Mouse (Mus musculus) forebrain, embryonic 15.5 days (tissue): ENCODE measurements around the gene Gpx7. TPM values are rescaled to one million over a fixed set of nuclear protein-coding genes. Genes with fewer than 3 reads are reported as not detected.

Experiments used
- ATAC-seq: fragments of 200-750 bp; cut with Nextera tagmentation; replicated peaks from 2 replicates; pipeline ENCODE4 v1.8.0; 2017; ENCODE audit warnings: mild to moderate bottlenecking, moderate TSS enrichment, moderate library complexity
- H3K27ac ChIP-seq: fragments of 300-500 bp; sonication (generic); replicated peaks from 2 replicates; pipeline ENCODE4 v1.5.1; 2015; ENCODE audit warnings: mild to moderate bottlenecking, inconsistent platforms
- H3K27me3 ChIP-seq: fragments of 300-500 bp; sonication (generic); 2 replicates; pipeline ENCODE4 v1.6.1; 2015; ENCODE audit warnings: inconsistent platforms
- H3K36me3 ChIP-seq: fragments of 300-500 bp; sonication (generic); 2 replicates; pipeline ENCODE4 v1.6.1; 2015; ENCODE audit warnings: mild to moderate bottlenecking, inconsistent platforms
- H3K4me1 ChIP-seq: fragments of 300-500 bp; sonication (generic); 2 replicates; pipeline ENCODE4 v1.6.1; 2015; ENCODE audit warnings: inconsistent platforms
- H3K4me2 ChIP-seq: fragments of 300-500 bp; sonication (generic); replicated peaks from 2 replicates; pipeline ENCODE4 v1.6.1; 2015; ENCODE audit warnings: mild to moderate bottlenecking, inconsistent platforms
- H3K4me3 ChIP-seq: fragments of 300-500 bp; sonication (generic); 2 replicates; pipeline ENCODE4 v1.5.1; 2015; ENCODE audit warnings: mild to moderate bottlenecking, inconsistent platforms
- H3K9ac ChIP-seq: fragments of 300-500 bp; sonication (generic); replicated peaks from 2 replicates; pipeline ENCODE4 v1.6.1; 2015; ENCODE audit warnings: mild to moderate bottlenecking, inconsistent platforms
- H3K9me3 ChIP-seq: fragments of 300-500 bp; sonication (generic); 2 replicates; pipeline ENCODE4 v1.6.1; 2016; ENCODE audit warnings: inconsistent platforms
- WGBS: fragments of 180-500 bp; shearing (Covaris S2); methylation state at CpG from one replicate; pipeline ENCODE4 v1.1.7; 2015; ENCODE audit warnings: mixed read lengths; 5-methylcytosine and 5-hydroxymethylcytosine counted together
- polyA plus RNA-seq: library from polyadenylated mRNA; unstranded; fragments of >200 nt; fragmentation: Nextera tagmentation; extraction: Ambion mirVana; gene quantifications from 2 replicates; pipeline ENCODE4 v1.2.1, GENCODE M21; 2015

Gene Gpx7
- polyA plus RNA-seq = 25.3 and 28.2 TPM in 2 replicates

DNA sequence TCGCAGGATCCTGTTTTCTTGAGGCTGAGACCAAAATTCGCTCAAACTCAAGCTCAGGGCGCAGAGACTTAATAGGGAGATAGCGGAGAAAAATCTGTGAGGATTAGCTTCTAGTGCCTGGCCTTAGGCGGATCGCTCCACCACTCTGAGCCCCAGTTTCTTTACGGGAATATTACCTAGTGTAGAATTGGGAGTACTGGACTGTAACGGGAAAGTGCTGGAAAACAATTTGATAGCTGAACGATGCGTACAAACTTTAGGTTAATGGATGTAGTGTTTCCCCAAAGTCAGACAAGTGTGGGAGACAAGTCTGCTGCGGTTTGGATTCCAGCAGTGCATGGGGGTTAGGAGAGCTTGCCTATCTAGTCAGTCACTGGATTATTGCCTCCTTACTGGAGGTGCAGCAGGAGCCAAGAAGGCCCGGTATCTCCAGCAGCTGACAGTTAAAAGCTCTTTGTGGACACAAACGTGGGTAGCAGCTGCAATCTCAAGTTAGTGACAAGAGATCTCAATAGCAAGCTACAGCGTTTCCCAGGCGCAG is at the start of gene Gpx7:
Gpx7 (minus strand) TSS at position 101 of the 541 bp plus-strand sequence.
- no peaks in the 10 kb centered on the region for H3K27me3 ChIP-seq
- H3K36me3 ChIP-seq = no peaks in the 10 kb centered on the region
- H3K4me3 ChIP-seq = peak within 1 kb of the TSS; percentile 52
- 8% methylated on average over 15 of the region's 15 CpGs for WGBS
- peak within 1 kb of the TSS; percentile 36 for H3K27ac ChIP-seq
- H3K4me1 ChIP-seq = peaks cover 16% of the 10 kb centered on the region
- peak; percentile 37; the same call in 1 of the 2 replicates for ATAC-seq
- peak within 1 kb of the TSS; percentile 90 for H3K4me2 ChIP-seq
- no peaks in the 10 kb centered on the region for H3K9me3 ChIP-seq
- H3K9ac ChIP-seq = peak within 1 kb of the TSS; percentile 68

DNA sequence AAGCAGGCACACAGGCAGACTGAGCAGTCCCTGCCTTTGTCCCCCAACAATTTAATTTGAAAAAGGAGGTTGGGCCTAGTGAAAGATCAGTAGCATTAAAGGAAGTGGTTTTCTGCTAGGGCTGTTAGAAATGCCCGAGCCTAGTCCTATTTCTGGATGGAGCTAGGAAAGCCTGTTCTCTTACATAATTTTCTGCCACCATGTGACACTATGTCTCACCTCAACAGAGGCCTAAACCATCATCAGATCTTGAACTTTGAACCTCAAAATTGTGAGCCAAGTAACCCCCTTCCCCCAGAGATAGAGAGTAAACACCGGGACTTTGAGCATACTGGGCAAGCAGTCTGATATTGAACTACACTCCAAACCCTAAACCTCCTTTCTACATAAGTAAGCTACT is 49.3 kb upstream of the Gpx7 start:
- ATAC-seq = no peak
- H3K4me3 ChIP-seq = no peak overlapping the region
- 90% methylated on average over 2 of the region's 2 CpGs for WGBS
- no peaks in the 10 kb centered on the region for H3K36me3 ChIP-seq
- peaks cover 11% of the 10 kb centered on the region for H3K4me1 ChIP-seq
- no peak overlapping the region for H3K27ac ChIP-seq
- no peak overlapping the region for H3K9ac ChIP-seq
- H3K4me2 ChIP-seq = no peak overlapping the region
- no peaks in the 10 kb centered on the region for H3K27me3 ChIP-seq
- no peaks in the 10 kb centered on the region for H3K9me3 ChIP-seq

GRCm38 (mm10) chr4:108448091-108448490 is 41.3 kb upstream of the Gpx7 start:
- no peaks in the 10 kb centered on the region for H3K36me3 ChIP-seq
- no peak overlapping the region for H3K4me2 ChIP-seq
- H3K27ac ChIP-seq = no peak overlapping the region
- H3K27me3 ChIP-seq = no peaks in the 10 kb centered on the region
- H3K4me3 ChIP-seq = no peak overlapping the region
- 59% methylated on average over 7 of the region's 7 CpGs for WGBS
- no peaks in the 10 kb centered on the region for H3K4me1 ChIP-seq
- no peak overlapping the region for H3K9ac ChIP-seq
- no peak for ATAC-seq
- H3K9me3 ChIP-seq = no peaks in the 10 kb centered on the region

- no peaks in the 10 kb centered on the region for H3K36me3 ChIP-seq
- H3K4me1 ChIP-seq = no peaks in the 10 kb centered on the region
- no peak overlapping the region for H3K4me3 ChIP-seq
- no peak overlapping the region for H3K4me2 ChIP-seq
- no peak overlapping the region for H3K9ac ChIP-seq
- no peak for ATAC-seq
- WGBS = 68% methylated on average over 6 of the region's 6 CpGs
- no peak overlapping the region for H3K27ac ChIP-seq
- no peaks in the 10 kb centered on the region for H3K9me3 ChIP-seq
- H3K27me3 ChIP-seq = no peaks in the 10 kb centered on the region
Measured at GRCm38 (mm10) chr4:108438082-108438840, 31.5 kb upstream of the Gpx7 start.

GRCm38 (mm10) chr4:108436225-108436624 is 29.5 kb upstream of the Gpx7 start:
- H3K4me1 ChIP-seq = peaks cover 7% of the 10 kb centered on the region
- 94% methylated on average over 1 of the region's 1 CpGs for WGBS

DNA sequence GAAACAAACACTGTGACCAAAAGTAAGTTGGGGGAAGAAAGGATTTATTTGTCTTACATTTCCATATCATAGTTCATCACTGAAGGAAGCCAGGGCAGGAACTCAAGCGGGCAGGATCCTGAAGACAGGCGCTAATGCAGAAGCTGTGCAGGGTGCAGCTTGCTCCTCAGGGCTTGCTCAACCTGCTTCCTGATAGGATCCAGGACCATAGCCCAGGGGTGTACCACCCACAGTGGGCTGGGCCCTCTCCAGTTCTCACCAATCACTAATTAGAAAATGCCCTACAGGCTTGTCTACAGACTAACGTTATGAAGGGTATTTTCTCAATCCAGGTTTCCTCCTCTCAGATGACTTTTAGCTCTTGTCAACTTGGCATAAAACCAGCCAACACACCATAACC is 28.9 kb upstream of the Gpx7 start:
- no peak overlapping the region for H3K4me2 ChIP-seq
- no peak overlapping the region for H3K27ac ChIP-seq
- no peaks in the 10 kb centered on the region for H3K36me3 ChIP-seq
- H3K9ac ChIP-seq = no peak overlapping the region
- H3K9me3 ChIP-seq = no peaks in the 10 kb centered on the region
- WGBS = 69% methylated on average over 3 of the region's 3 CpGs
- peaks cover 13% of the 10 kb centered on the region for H3K4me1 ChIP-seq
- no peak for ATAC-seq
- H3K27me3 ChIP-seq = no peaks in the 10 kb centered on the region
- H3K4me3 ChIP-seq = no peak overlapping the region

More at GRCm38 (mm10) chr4:108436225-108436624, 29.5 kb upstream of the Gpx7 start:
- Histone ChIP-seq H3K27me3 (no peaks in the 10 kb centered on the region), H3K27ac (no peak overlapping the region), H3K4me3 (no peak overlapping the region), H3K4me2 (no peak overlapping the region), H3K9ac (no peak overlapping the region), H3K9me3 (no peaks in the 10 kb centered on the region), H3K36me3 (no peaks in the 10 kb centered on the region)
- no peak for ATAC-seq

DNA sequence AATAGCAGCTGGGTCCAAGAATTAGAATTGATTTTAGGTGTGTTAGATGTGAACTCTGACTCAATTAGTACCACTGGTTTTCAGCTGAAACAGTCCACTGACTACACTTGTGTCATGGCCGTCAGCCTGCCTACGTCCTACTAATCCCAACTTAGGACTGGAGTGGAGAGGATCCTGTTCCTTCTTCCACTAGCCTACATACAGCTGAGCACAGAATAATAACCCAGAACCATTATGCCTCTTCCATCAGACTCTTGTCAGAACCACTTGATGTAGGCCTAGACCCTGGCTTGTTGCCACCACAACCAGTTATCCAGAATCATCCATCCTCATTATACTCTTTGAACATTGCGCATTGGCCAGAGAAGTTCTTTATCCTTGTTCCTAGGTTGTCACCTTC is 28.0 kb upstream of the Gpx7 start:
- no peaks in the 10 kb centered on the region for H3K27me3 ChIP-seq
- no peak overlapping the region for H3K4me3 ChIP-seq
- H3K4me2 ChIP-seq = no peak overlapping the region
- no peaks in the 10 kb centered on the region for H3K9me3 ChIP-seq
- no peak for ATAC-seq
- no peaks in the 10 kb centered on the region for H3K36me3 ChIP-seq
- peaks cover 14% of the 10 kb centered on the region for H3K4me1 ChIP-seq
- H3K27ac ChIP-seq = no peak overlapping the region
- no peak overlapping the region for H3K9ac ChIP-seq
- 91% methylated on average over 3 of the region's 3 CpGs for WGBS

DNA sequence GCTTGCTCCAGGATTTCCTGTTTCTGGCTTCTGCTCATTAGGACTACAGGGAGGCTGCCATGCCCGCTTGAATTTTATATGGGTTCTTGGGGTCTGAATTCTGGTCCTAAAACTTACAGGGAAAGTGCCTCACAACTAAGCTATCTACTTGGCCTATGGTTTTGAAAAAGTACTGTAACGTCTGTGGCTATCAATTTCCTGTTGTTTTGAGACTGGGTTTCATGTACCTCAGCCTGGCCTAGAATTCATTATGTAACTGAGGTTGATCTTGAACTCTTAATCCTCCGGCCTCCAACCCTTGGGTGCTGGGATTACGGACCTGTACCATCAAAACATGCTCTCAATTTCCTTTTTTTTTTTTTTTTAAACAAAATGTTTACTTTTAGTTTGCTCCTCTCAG is 27.5 kb upstream of the Gpx7 start:
- WGBS = 87% methylated on average over 4 of the region's 4 CpGs
- no peak for ATAC-seq
- H3K4me1 ChIP-seq = peaks cover 14% of the 10 kb centered on the region
- no peak overlapping the region for H3K4me2 ChIP-seq
- H3K36me3 ChIP-seq = no peaks in the 10 kb centered on the region
- H3K4me3 ChIP-seq = no peak overlapping the region
- H3K27me3 ChIP-seq = no peaks in the 10 kb centered on the region
- no peaks in the 10 kb centered on the region for H3K9me3 ChIP-seq
- H3K27ac ChIP-seq = no peak overlapping the region
- no peak overlapping the region for H3K9ac ChIP-seq

GRCm38 (mm10) chr4:108433341-108433740 is 26.6 kb upstream of the Gpx7 start:
- 19% methylated on average over 6 of the region's 6 CpGs for WGBS
- no peak overlapping the region for H3K4me3 ChIP-seq
- no peak overlapping the region for H3K4me2 ChIP-seq
- H3K36me3 ChIP-seq = no peaks in the 10 kb centered on the region
- H3K9me3 ChIP-seq = no peaks in the 10 kb centered on the region
- peaks cover 14% of the 10 kb centered on the region for H3K4me1 ChIP-seq
- H3K9ac ChIP-seq = no peak overlapping the region
- H3K27ac ChIP-seq = no peak overlapping the region
- no peak for ATAC-seq
- H3K27me3 ChIP-seq = no peaks in the 10 kb centered on the region

GRCm38 (mm10) chr4:108431561-108431936 is 24.8 kb upstream of the Gpx7 start:
- H3K9me3 ChIP-seq = no peaks in the 10 kb centered on the region
- no peak overlapping the region for H3K4me2 ChIP-seq
- H3K9ac ChIP-seq = no peak overlapping the region
- ATAC-seq = no peak
- WGBS = 17% methylated on average over 2 of the region's 2 CpGs
- peaks cover 14% of the 10 kb centered on the region for H3K4me1 ChIP-seq
- no peaks in the 10 kb centered on the region for H3K36me3 ChIP-seq
- H3K27me3 ChIP-seq = no peaks in the 10 kb centered on the region
- H3K27ac ChIP-seq = peak overlapping the region; percentile 65; the same call in 1 of the 2 replicates
- no peak overlapping the region for H3K4me3 ChIP-seq

- Histone ChIP-seq H3K9ac (peak overlapping the region; percentile 15; the same call in 1 of the 2 replicates), H3K36me3 (no peaks in the 10 kb centered on the region), H3K27ac (peak overlapping the region; percentile 65), H3K4me3 (no peak overlapping the region), H3K4me1 (peaks cover 14% of the 10 kb centered on the region), H3K9me3 (no peaks in the 10 kb centered on the region), H3K4me2 (no peak overlapping the region), H3K27me3 (no peaks in the 10 kb centered on the region)
- ATAC-seq = peak; percentile 72
- WGBS = 9% methylated on average over 4 of the region's 4 CpGs
Measured at GRCm38 (mm10) chr4:108430656-108431560, 24.1 kb upstream of the Gpx7 start.

DNA sequence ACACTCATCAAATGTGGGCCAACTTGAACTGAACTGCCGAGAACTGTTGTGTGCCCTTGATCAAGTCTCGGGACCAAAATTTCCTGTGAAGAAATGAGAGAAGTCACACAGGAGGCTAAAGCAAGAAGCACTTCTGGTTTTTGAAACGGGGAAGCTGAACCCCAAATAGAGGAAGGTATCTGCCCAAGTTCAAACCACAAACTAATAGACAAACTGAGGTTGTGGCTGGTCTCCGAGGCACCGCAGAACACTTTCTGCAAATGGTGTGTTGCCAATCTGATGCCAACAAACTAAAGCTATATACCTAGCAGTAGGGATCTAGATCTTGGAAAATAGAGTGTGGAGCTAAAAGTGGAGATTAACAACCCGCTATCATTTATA is 21.6 kb upstream of the Gpx7 start:
- no peak for ATAC-seq
- Histone ChIP-seq H3K4me1 (peaks cover 14% of the 10 kb centered on the region), H3K4me3 (no peak overlapping the region), H3K36me3 (no peaks in the 10 kb centered on the region), H3K9me3 (no peaks in the 10 kb centered on the region), H3K27me3 (no peaks in the 10 kb centered on the region), H3K27ac (no peak overlapping the region), H3K9ac (no peak overlapping the region), H3K4me2 (no peak overlapping the region)
- 89% methylated on average over 6 of the region's 6 CpGs for WGBS
